Mouse (Mus musculus): Measurements from ENCODE around the gene Abcg1. TPM values are rescaled to one million over a fixed set of nuclear protein-coding genes. Genes with fewer than 3 reads are reported as not detected.

Gene Abcg1
- polyA plus RNA-seq, 1 experiment: 0.94 TPM

DNA sequence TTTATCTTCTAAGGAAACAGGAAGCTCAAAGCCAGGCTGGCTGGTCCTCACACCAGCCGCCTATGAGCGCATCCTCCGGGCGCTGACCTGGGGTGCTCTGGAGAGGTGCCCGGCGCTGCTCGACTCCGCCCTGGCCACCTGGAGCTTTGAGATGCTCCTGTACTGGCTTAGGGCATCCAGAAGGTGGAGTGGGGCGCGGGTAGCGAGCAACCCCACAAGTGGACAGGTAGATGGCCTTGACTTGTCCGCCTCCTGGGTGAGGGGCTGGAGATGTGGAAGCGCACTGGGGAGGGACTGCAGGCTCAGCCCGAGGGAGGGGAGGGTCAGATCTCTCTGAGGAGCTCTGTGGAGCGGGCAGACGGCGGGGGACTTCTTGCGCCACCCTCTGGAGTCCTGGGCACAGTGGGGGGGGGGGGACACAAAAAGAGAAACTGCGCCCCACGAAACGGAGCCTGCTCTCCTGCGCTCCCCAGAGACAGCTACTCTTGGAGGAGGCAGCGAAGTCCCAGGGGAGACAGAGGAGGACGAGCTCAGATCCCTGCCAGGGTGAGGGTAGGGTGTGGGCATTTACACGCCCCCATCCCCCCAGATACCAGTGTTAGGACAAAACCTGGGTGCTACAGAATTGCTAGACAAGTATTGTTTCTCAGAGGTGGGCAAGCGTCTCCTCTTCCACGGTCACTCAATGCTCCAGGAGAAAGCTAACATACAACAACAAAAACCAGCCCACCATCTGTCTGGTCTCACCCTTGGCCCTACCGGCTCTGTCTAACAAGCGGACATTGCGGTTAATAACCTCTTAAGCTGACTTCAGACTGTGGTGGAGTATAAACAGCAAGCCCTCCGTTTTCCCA lies 643 bp downstream of the Abcg1 start:
- H3K79me2 ChIP-seq (ENCODE audit: control insufficient read depth, insufficient read depth): no peaks in the 10 kb centered on the region
- H3K4me3 ChIP-seq: no peak overlapping the region
- TF ChIP-seq POLR2A (IDR thresholded peaks at IDR 0.05; ENCODE audit: insufficient read length, low read depth) (no peak), MYOG (IDR thresholded peaks at IDR 0.05; ENCODE audit: control insufficient read depth in 1 of 3, insufficient read depth in 1 of 3, insufficient read length in 2 of 3, low read depth in 2 of 3) (no peak), SRF (IDR thresholded peaks at IDR 0.05; ENCODE audit: control insufficient read depth, insufficient read length, low read depth) (no peak), CEBPB (IDR thresholded peaks at IDR 0.05; ENCODE audit: insufficient read depth, poor library complexity, severe bottlenecking) (no peak), E2F4 (IDR thresholded peaks at IDR 0.05; ENCODE audit: insufficient read depth) (no peak), MYOD1 (IDR thresholded peaks at IDR 0.05; ENCODE audit: control insufficient read depth in 1 of 3, insufficient read length in 2 of 3, low read depth in 2 of 3) (no peak), USF1 (IDR thresholded peaks at IDR 0.05; ENCODE audit: low read depth) (no peak), TCF3 (IDR thresholded peaks at IDR 0.05; ENCODE audit: insufficient read length, low read depth) (no peak), POLR2AphosphoS2 (IDR thresholded peaks at IDR 0.05; ENCODE audit: insufficient read length, low read depth) (no peak), MAX (IDR thresholded peaks at IDR 0.05; ENCODE audit: low read depth) (no peak), TCF12 (IDR thresholded peaks at IDR 0.05; ENCODE audit: insufficient read depth, poor library complexity, severe bottlenecking) (no peak), REST (IDR thresholded peaks at IDR 0.05; ENCODE audit: insufficient read depth, insufficient read length) (no peak)
- no peaks in the 10 kb centered on the region for H3K36me3 ChIP-seq (ENCODE audit: control insufficient read depth, insufficient read depth)
- H3K4me2 ChIP-seq (ENCODE audit: low read depth): peak overlapping the region; percentile 70
- H3ac ChIP-seq (ENCODE audit: control insufficient read depth, insufficient read length): no peak overlapping the region
- H3K27me3 ChIP-seq (ENCODE audit: control insufficient read depth, insufficient read depth, insufficient read length): peaks cover 10% of the 10 kb centered on the region

DNA sequence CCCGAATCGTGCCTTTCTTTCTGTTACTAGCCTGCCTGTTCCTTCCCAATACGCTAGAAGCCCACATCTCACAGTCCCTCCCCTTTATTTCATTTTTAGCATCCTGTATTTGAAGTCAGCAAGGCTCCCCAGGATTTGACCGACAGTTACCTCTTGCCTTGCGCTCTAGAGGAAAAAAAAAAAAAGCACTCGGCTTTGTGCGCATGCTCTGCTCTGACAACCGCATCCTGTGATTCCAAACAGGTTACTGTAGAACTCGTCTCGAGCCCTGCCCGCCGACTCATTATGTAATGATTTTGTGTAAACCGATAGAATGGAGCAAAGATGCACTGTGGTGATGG lies 1.2 kb downstream of the Abcg1 start:
- H3K4me3 ChIP-seq: no peak overlapping the region

DNA sequence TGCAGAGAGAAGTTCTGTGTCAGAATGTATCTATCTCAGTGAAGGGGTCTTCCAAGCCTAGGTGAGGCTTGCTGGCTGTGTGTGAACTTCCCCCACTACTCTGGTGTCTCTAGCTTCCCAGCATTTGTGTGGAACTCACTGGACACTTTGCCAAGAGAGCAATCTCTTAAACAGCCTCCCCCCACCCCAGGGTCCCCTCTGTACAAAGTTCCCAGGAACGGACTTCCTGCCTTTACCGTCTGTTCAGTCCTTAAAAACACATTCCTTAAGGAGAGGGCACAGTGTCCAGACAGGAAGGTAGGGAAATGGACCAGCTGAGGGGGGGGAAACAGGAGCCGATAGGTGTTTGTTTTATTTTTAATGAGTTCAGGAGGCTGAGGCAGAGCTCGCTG lies 2.7 kb downstream of the Abcg1 start:
- no peak overlapping the region for H3K4me2 ChIP-seq (ENCODE audit: low read depth)
- H3K36me3 ChIP-seq (ENCODE audit: control insufficient read depth, insufficient read depth): no peaks in the 10 kb centered on the region
- no peaks in the 10 kb centered on the region for H3K79me2 ChIP-seq (ENCODE audit: control insufficient read depth, insufficient read depth)
- H3K4me3 ChIP-seq: no peak overlapping the region
- H3ac ChIP-seq (ENCODE audit: control insufficient read depth, insufficient read length): no peak overlapping the region
- TF ChIP-seq MYOD1 (IDR thresholded peaks at IDR 0.05; ENCODE audit: control insufficient read depth in 1 of 3, insufficient read length in 2 of 3, low read depth in 2 of 3) (no peak), REST (IDR thresholded peaks at IDR 0.05; ENCODE audit: insufficient read depth, insufficient read length) (no peak), E2F4 (IDR thresholded peaks at IDR 0.05; ENCODE audit: insufficient read depth) (no peak), SRF (IDR thresholded peaks at IDR 0.05; ENCODE audit: control insufficient read depth, insufficient read length, low read depth) (no peak), POLR2A (IDR thresholded peaks at IDR 0.05; ENCODE audit: insufficient read length, low read depth) (no peak), USF1 (IDR thresholded peaks at IDR 0.05; ENCODE audit: low read depth) (no peak), POLR2AphosphoS2 (IDR thresholded peaks at IDR 0.05; ENCODE audit: insufficient read length, low read depth) (no peak), MYOG (IDR thresholded peaks at IDR 0.05; ENCODE audit: control insufficient read depth in 1 of 3, insufficient read depth in 1 of 3, insufficient read length in 2 of 3, low read depth in 2 of 3) (no peak), TCF12 (IDR thresholded peaks at IDR 0.05; ENCODE audit: insufficient read depth, poor library complexity, severe bottlenecking) (no peak), TCF3 (IDR thresholded peaks at IDR 0.05; ENCODE audit: insufficient read length, low read depth) (no peak), MAX (IDR thresholded peaks at IDR 0.05; ENCODE audit: low read depth) (no peak), CEBPB (IDR thresholded peaks at IDR 0.05; ENCODE audit: insufficient read depth, poor library complexity, severe bottlenecking) (no peak)
- peaks cover 10% of the 10 kb centered on the region for H3K27me3 ChIP-seq (ENCODE audit: control insufficient read depth, insufficient read depth, insufficient read length)

More for the DNA sequence above, 1.2 kb downstream of the Abcg1 start:
- H3K79me2 ChIP-seq (ENCODE audit: control insufficient read depth, insufficient read depth): no peaks in the 10 kb centered on the region
- no peak overlapping the region for H3ac ChIP-seq (ENCODE audit: control insufficient read depth, insufficient read length)
- peak overlapping the region; percentile 70 for H3K4me2 ChIP-seq (ENCODE audit: low read depth)
- H3K27me3 ChIP-seq (ENCODE audit: control insufficient read depth, insufficient read depth, insufficient read length): peaks cover 10% of the 10 kb centered on the region
- no peaks in the 10 kb centered on the region for H3K36me3 ChIP-seq (ENCODE audit: control insufficient read depth, insufficient read depth)
- TF ChIP-seq TCF3 (IDR thresholded peaks at IDR 0.05; ENCODE audit: insufficient read length, low read depth) (no peak), TCF12 (IDR thresholded peaks at IDR 0.05; ENCODE audit: insufficient read depth, poor library complexity, severe bottlenecking) (no peak), CEBPB (IDR thresholded peaks at IDR 0.05; ENCODE audit: insufficient read depth, poor library complexity, severe bottlenecking) (no peak), MAX (IDR thresholded peaks at IDR 0.05; ENCODE audit: low read depth) (no peak), POLR2AphosphoS2 (IDR thresholded peaks at IDR 0.05; ENCODE audit: insufficient read length, low read depth) (no peak), REST (IDR thresholded peaks at IDR 0.05; ENCODE audit: insufficient read depth, insufficient read length) (no peak), E2F4 (IDR thresholded peaks at IDR 0.05; ENCODE audit: insufficient read depth) (no peak)

DNA sequence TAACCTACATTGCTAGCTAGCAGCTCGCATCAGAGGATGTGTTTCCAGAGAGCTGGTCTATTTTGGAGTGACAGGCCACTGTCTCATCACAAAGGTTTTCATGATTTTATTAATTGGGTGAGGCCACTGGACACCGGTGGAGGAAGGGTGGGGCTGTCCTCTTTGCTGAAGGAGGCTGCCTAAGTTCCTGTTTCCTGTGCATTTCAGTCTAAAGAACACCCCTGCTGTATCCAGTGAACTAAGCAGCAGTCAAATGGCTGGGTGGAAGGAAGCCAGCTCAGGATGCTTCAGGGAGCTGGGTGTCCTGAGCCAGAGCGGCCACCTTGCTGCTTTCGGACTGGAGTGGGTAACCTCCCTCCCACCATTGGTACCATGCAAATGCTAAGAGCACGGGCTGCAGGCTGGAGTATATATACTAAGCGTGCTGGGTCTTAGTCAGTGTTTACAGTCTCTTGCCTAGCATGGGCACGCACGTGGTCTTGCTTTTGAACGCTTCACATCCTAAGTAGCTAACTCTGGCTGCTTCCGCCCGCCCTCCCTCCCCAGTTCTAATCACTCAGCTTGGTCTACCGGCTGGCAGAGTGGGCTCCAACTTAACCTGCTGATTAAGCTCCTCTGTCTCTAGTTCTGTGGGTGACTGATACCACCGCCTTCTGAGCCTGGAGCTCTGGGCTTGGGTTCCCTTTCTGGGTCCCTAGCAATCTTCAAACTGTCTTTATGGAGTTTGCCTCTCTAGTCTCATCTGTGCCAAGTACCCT lies 3.3 kb downstream of the Abcg1 start:
- Histone ChIP-seq H3K27me3 (ENCODE audit: control insufficient read depth, insufficient read depth, insufficient read length) (peaks cover 10% of the 10 kb centered on the region), H3K4me2 (ENCODE audit: low read depth) (no peak overlapping the region), H3K79me2 (ENCODE audit: control insufficient read depth, insufficient read depth) (no peaks in the 10 kb centered on the region), H3K4me3 (no peak overlapping the region), H3K36me3 (ENCODE audit: control insufficient read depth, insufficient read depth) (no peaks in the 10 kb centered on the region), H3ac (ENCODE audit: control insufficient read depth, insufficient read length) (no peak overlapping the region)
- no peak for TF ChIP-seq POLR2AphosphoS2 (IDR thresholded peaks at IDR 0.05; ENCODE audit: insufficient read length, low read depth)
- TF ChIP-seq POLR2A (IDR thresholded peaks at IDR 0.05; ENCODE audit: insufficient read length, low read depth): no peak
- no peak for TF ChIP-seq MYOD1 (IDR thresholded peaks at IDR 0.05; ENCODE audit: control insufficient read depth in 1 of 3, insufficient read length in 2 of 3, low read depth in 2 of 3)
- no peak for TF ChIP-seq SRF (IDR thresholded peaks at IDR 0.05; ENCODE audit: control insufficient read depth, insufficient read length, low read depth)
- TF ChIP-seq TCF12 (IDR thresholded peaks at IDR 0.05; ENCODE audit: insufficient read depth, poor library complexity, severe bottlenecking): no peak
- no peak for TF ChIP-seq MYOG (IDR thresholded peaks at IDR 0.05; ENCODE audit: control insufficient read depth in 1 of 3, insufficient read depth in 1 of 3, insufficient read length in 2 of 3, low read depth in 2 of 3)
- no peak for TF ChIP-seq E2F4 (IDR thresholded peaks at IDR 0.05; ENCODE audit: insufficient read depth)

Measured in myocyte (in vitro differentiated cells).